Mouse (Mus musculus) heart, embryonic 16.5 days (tissue): Measurements from ENCODE around the gene U2af1l4. TPM values are rescaled to one million over a fixed set of nuclear protein-coding genes. Genes with fewer than 3 reads are reported as not detected.

ENCODE experiments used
- ATAC-seq: fragments of 200-750 bp; cut with Nextera tagmentation; replicated peaks from 2 replicates; pipeline ENCODE4 v1.8.0; 2017; ENCODE audit warnings: moderate number of reproducible peaks; ENCODE audit not compliant: insufficient read depth, low FRiP score; ENCODE audit errors: extremely low read depth
- H3K27ac ChIP-seq: fragments of 300-500 bp; sonication (generic); 2 replicates; pipeline ENCODE4 v1.5.1; 2014; ENCODE audit warnings: mild to moderate bottlenecking, low read length, control low read depth, moderate library complexity
- H3K27me3 ChIP-seq: fragments of 300-500 bp; sonication (generic); 2 replicates; pipeline ENCODE4 v1.6.1; 2014; ENCODE audit warnings: low read length, mixed read lengths; ENCODE audit not compliant: control insufficient read depth, insufficient read depth
- H3K36me3 ChIP-seq: fragments of 300-500 bp; sonication (generic); 2 replicates; pipeline ENCODE4 v1.6.1; 2014; ENCODE audit not compliant: control insufficient read depth, insufficient read depth
- H3K4me1 ChIP-seq: fragments of 300-500 bp; sonication (generic); 2 replicates; pipeline ENCODE4 v1.6.1; 2014; ENCODE audit warnings: low read length, mixed read lengths; ENCODE audit not compliant: control insufficient read depth, insufficient read depth
- H3K4me2 ChIP-seq: fragments of 300-500 bp; sonication (generic); 2 replicates; pipeline ENCODE4 v1.6.1; 2014; ENCODE audit warnings: low read depth, mild to moderate bottlenecking, control low read depth, low read length
- H3K4me3 ChIP-seq: fragments of 300-500 bp; sonication (generic); 2 replicates; pipeline ENCODE4 v1.5.1; 2014; ENCODE audit warnings: mild to moderate bottlenecking, control low read depth, low read length
- H3K9ac ChIP-seq: fragments of 300-500 bp; sonication (generic); 2 replicates; pipeline ENCODE4 v1.6.1; 2014; ENCODE audit warnings: low read length, control low read depth
- H3K9me3 ChIP-seq: fragments of 300-500 bp; sonication (generic); replicated peaks from 2 replicates; pipeline ENCODE4 v1.6.1; 2016; ENCODE audit warnings: low read length; ENCODE audit not compliant: control insufficient read depth
- WGBS: fragments of 180-500 bp; shearing (Covaris S2); extraction: QIAGEN DNeasy Blood & Tissue Kit; methylation state at CpG from one replicate; pipeline ENCODE4 v1.1.7; 2014; 5-methylcytosine and 5-hydroxymethylcytosine counted together
- polyA plus RNA-seq: library from polyadenylated mRNA; unstranded; fragments of >200 nt; fragmentation: Nextera tagmentation; extraction: Ambion mirVana; gene quantifications from 2 replicates; pipeline ENCODE4 v1.2.1, GENCODE M21; 2015

U2af1l4 gene
- polyA plus RNA-seq, 1 experiment from 2014 or later, result 104 TPM

GRCm38 (mm10) chr7:30550603-30551002, 12.5 kb upstream of the U2af1l4 start:
- no peak overlapping the region for H3K4me2 ChIP-seq
- peaks cover 16% of the 10 kb centered on the region for H3K4me1 ChIP-seq
- H3K36me3 ChIP-seq, result peaks cover 28% of the 10 kb centered on the region
- H3K27me3 ChIP-seq, result no peaks in the 10 kb centered on the region
- H3K9me3 ChIP-seq, result no peaks in the 10 kb centered on the region
- H3K27ac ChIP-seq, result no peak overlapping the region
- 100% methylated on average over 1 of the region's 1 CpGs for WGBS
- no peak overlapping the region for H3K4me3 ChIP-seq
- no peak overlapping the region for H3K9ac ChIP-seq
- ATAC-seq, result no peak

- peak overlapping the region; percentile 74 for H3K9ac ChIP-seq
- no peaks in the 10 kb centered on the region for H3K27me3 ChIP-seq
- peaks cover 16% of the 10 kb centered on the region for H3K4me1 ChIP-seq
- H3K36me3 ChIP-seq, result peaks cover 31% of the 10 kb centered on the region
- peak overlapping the region; percentile 100 for H3K27ac ChIP-seq
- peak overlapping the region; percentile 99 for H3K4me2 ChIP-seq
- WGBS, result 3% methylated on average over 10 of the region's 10 CpGs
- peak overlapping the region; percentile 68 for H3K4me3 ChIP-seq
- peak; percentile 61 for ATAC-seq
- H3K9me3 ChIP-seq, result no peaks in the 10 kb centered on the region
Observed at GRCm38 (mm10) chr7:30551445-30552101, 11.5 kb upstream of the U2af1l4 start.

- Histone ChIP-seq H3K9ac (peak within 1 kb of the TSS; percentile 88), H3K4me2 (peak within 1 kb of the TSS; percentile 99), H3K9me3 (no peaks in the 10 kb centered on the region), H3K4me1 (peaks cover 16% of the 10 kb centered on the region), H3K36me3 (peaks cover 38% of the 10 kb centered on the region), H3K27ac (peak within 1 kb of the TSS; percentile 100), H3K27me3 (no peaks in the 10 kb centered on the region), H3K4me3 (peak within 1 kb of the TSS; percentile 68)
- WGBS, result under 1% methylated on average over 44 of the region's 44 CpGs
- ATAC-seq, result peak; percentile 94
Observed at GRCm38 (mm10) chr7:30552102-30553020, 10.7 kb upstream of the U2af1l4 start, which contains the start of the genes Hspb6 and Proser3. Gene Hspb6, plus strand, starts transcription at chr7:30552178. Gene Proser3, minus strand, starts transcription at chr7:30552299.

GRCm38 (mm10) chr7:30553021-30553589, 10.0 kb upstream of the U2af1l4 start:
- H3K9me3 ChIP-seq, result no peaks in the 10 kb centered on the region
- no peaks in the 10 kb centered on the region for H3K27me3 ChIP-seq
- peak overlapping the region; percentile 68 for H3K4me3 ChIP-seq
- H3K4me1 ChIP-seq, result peaks cover 18% of the 10 kb centered on the region
- H3K9ac ChIP-seq, result peak overlapping the region; percentile 88
- H3K36me3 ChIP-seq, result peaks cover 39% of the 10 kb centered on the region
- peak; percentile 21; the same call in 1 of the 2 replicates for ATAC-seq
- WGBS, result 3% methylated on average over 23 of the region's 23 CpGs
- peak overlapping the region; percentile 99 for H3K4me2 ChIP-seq
- H3K27ac ChIP-seq, result peak overlapping the region; percentile 100

- H3K4me1 ChIP-seq, result peaks cover 27% of the 10 kb centered on the region
- 81% methylated on average over 22 of the region's 22 CpGs for WGBS
- peak overlapping the region; percentile 68 for H3K4me3 ChIP-seq
- H3K9ac ChIP-seq, result peak overlapping the region; percentile 88
- no peak for ATAC-seq
- H3K27me3 ChIP-seq, result no peaks in the 10 kb centered on the region
- H3K4me2 ChIP-seq, result peak overlapping the region; percentile 99
- no peaks in the 10 kb centered on the region for H3K9me3 ChIP-seq
- H3K27ac ChIP-seq, result peak overlapping the region; percentile 100
- H3K36me3 ChIP-seq, result peaks cover 34% of the 10 kb centered on the region
Observed at GRCm38 (mm10) chr7:30553810-30554584, 9.1 kb upstream of the U2af1l4 start.

- H3K27me3 ChIP-seq, result no peaks in the 10 kb centered on the region
- peaks cover 30% of the 10 kb centered on the region for H3K4me1 ChIP-seq
- H3K4me3 ChIP-seq, result no peak overlapping the region
- H3K9me3 ChIP-seq, result no peaks in the 10 kb centered on the region
- peaks cover 33% of the 10 kb centered on the region for H3K36me3 ChIP-seq
- WGBS, result 93% methylated on average over 18 of the region's 18 CpGs
- no peak for ATAC-seq
- H3K27ac ChIP-seq, result no peak overlapping the region
- no peak overlapping the region for H3K9ac ChIP-seq
- no peak overlapping the region for H3K4me2 ChIP-seq
Observed at GRCm38 (mm10) chr7:30556894-30557536, 6.1 kb upstream of the U2af1l4 start.

- Histone ChIP-seq H3K4me2 (peak overlapping the region; percentile 99), H3K4me3 (no peak overlapping the region; the same call in 1 of the 2 replicates), H3K4me1 (peaks cover 25% of the 10 kb centered on the region), H3K36me3 (peaks cover 33% of the 10 kb centered on the region), H3K27me3 (no peaks in the 10 kb centered on the region), H3K27ac (no peak overlapping the region), H3K9ac (peak overlapping the region; percentile 86; the same call in 1 of the 2 replicates), H3K9me3 (no peaks in the 10 kb centered on the region)
- WGBS, result 83% methylated on average over 13 of the region's 13 CpGs
- no peak for ATAC-seq
Observed at GRCm38 (mm10) chr7:30557901-30558514, 5.1 kb upstream of the U2af1l4 start.
